Mouse (Mus musculus): ENCODE data around the gene Lrba. TPM values are rescaled to one million over a fixed set of nuclear protein-coding genes. Genes with fewer than 3 reads are reported as not detected.

The Lrba gene
- polyA plus RNA-seq, 1 experiment from 2014 or later = 4.6 TPM

GRCm38 (mm10) chr3:86774566-86775443 lies 550.3 kb downstream of the Lrba start:
- no peak overlapping the region for H3K9ac ChIP-seq
- no peaks in the 10 kb centered on the region for H3K9me3 ChIP-seq
- WGBS = 61% methylated on average over 13 of the region's 14 CpGs
- no peak overlapping the region for H3K27ac ChIP-seq
- no peak for ATAC-seq (ENCODE audit: insufficient read depth, low FRiP score, low read depth)
- H3K27me3 ChIP-seq (replicated peaks) = no peaks in the 10 kb centered on the region
- no peak overlapping the region for H3K4me3 ChIP-seq (replicated peaks)
- no peaks in the 10 kb centered on the region for H3K4me1 ChIP-seq
- H3K4me2 ChIP-seq = no peak overlapping the region
- no peaks in the 10 kb centered on the region for H3K36me3 ChIP-seq

GRCm38 (mm10) chr3:86775444-86775828 lies 551.0 kb downstream of the Lrba start:
- WGBS = 75% methylated on average over 6 of the region's 6 CpGs
- Histone ChIP-seq H3K9me3 (no peaks in the 10 kb centered on the region), H3K9ac (no peak overlapping the region), H3K4me3 (replicated peaks) (no peak overlapping the region), H3K4me1 (no peaks in the 10 kb centered on the region), H3K27ac (no peak overlapping the region), H3K27me3 (replicated peaks) (no peaks in the 10 kb centered on the region), H3K4me2 (no peak overlapping the region), H3K36me3 (no peaks in the 10 kb centered on the region)
- no peak for ATAC-seq (ENCODE audit: insufficient read depth, low FRiP score, low read depth)

GRCm38 (mm10) chr3:86779704-86780103 lies 555.2 kb downstream of the Lrba start:
- Histone ChIP-seq H3K27ac (no peak overlapping the region), H3K4me1 (no peaks in the 10 kb centered on the region), H3K36me3 (no peaks in the 10 kb centered on the region), H3K27me3 (replicated peaks) (no peaks in the 10 kb centered on the region), H3K9me3 (no peaks in the 10 kb centered on the region), H3K4me3 (replicated peaks) (no peak overlapping the region), H3K4me2 (no peak overlapping the region), H3K9ac (no peak overlapping the region)
- WGBS = 65% methylated on average over 4 of the region's 4 CpGs
- ATAC-seq (ENCODE audit: insufficient read depth, low FRiP score, low read depth) = no peak

GRCm38 (mm10) chr3:86784051-86784450 lies 559.6 kb downstream of the Lrba start:
- no peaks in the 10 kb centered on the region for H3K36me3 ChIP-seq
- no peak for ATAC-seq (ENCODE audit: insufficient read depth, low FRiP score, low read depth)
- no peaks in the 10 kb centered on the region for H3K9me3 ChIP-seq
- H3K4me2 ChIP-seq = no peak overlapping the region
- 89% methylated on average over 3 of the region's 3 CpGs for WGBS
- no peak overlapping the region for H3K9ac ChIP-seq
- H3K27me3 ChIP-seq (replicated peaks) = no peaks in the 10 kb centered on the region
- peaks cover 9% of the 10 kb centered on the region for H3K4me1 ChIP-seq
- H3K27ac ChIP-seq = no peak overlapping the region
- H3K4me3 ChIP-seq (replicated peaks) = no peak overlapping the region

- H3K36me3 ChIP-seq = no peaks in the 10 kb centered on the region
- no peak overlapping the region for H3K4me2 ChIP-seq
- H3K4me3 ChIP-seq (replicated peaks) = no peak overlapping the region
- peaks cover 9% of the 10 kb centered on the region for H3K4me1 ChIP-seq
- 57% methylated on average over 11 of the region's 11 CpGs for WGBS
- no peaks in the 10 kb centered on the region for H3K27me3 ChIP-seq (replicated peaks)
- H3K9me3 ChIP-seq = no peaks in the 10 kb centered on the region
- ATAC-seq (ENCODE audit: insufficient read depth, low FRiP score, low read depth) = no peak
- H3K9ac ChIP-seq = no peak overlapping the region
- H3K27ac ChIP-seq = no peak overlapping the region
Observed at GRCm38 (mm10) chr3:86784930-86785329, 560.5 kb downstream of the Lrba start.

GRCm38 (mm10) chr3:86786280-86786679 lies 561.8 kb downstream of the Lrba start:
- no peak overlapping the region for H3K27ac ChIP-seq
- WGBS = 81% methylated on average over 12 of the region's 12 CpGs
- no peak for ATAC-seq (ENCODE audit: insufficient read depth, low FRiP score, low read depth)

GRCm38 (mm10) chr3:86786845-86787351 lies 562.4 kb downstream of the Lrba start:
- H3K27ac ChIP-seq = peak overlapping the region; percentile 67
- peaks cover 9% of the 10 kb centered on the region for H3K4me1 ChIP-seq
- H3K27me3 ChIP-seq (replicated peaks) = no peaks in the 10 kb centered on the region
- H3K4me3 ChIP-seq (replicated peaks) = no peak overlapping the region
- ATAC-seq (ENCODE audit: insufficient read depth, low FRiP score, low read depth) = peak; percentile 28; the same call in 1 of the 2 replicates
- 39% methylated on average over 11 of the region's 11 CpGs for WGBS
- no peak overlapping the region for H3K4me2 ChIP-seq
- no peaks in the 10 kb centered on the region for H3K36me3 ChIP-seq
- no peaks in the 10 kb centered on the region for H3K9me3 ChIP-seq
- no peak overlapping the region for H3K9ac ChIP-seq

More at GRCm38 (mm10) chr3:86786280-86786679, 561.8 kb downstream of the Lrba start:
- Histone ChIP-seq H3K4me1 (peaks cover 9% of the 10 kb centered on the region), H3K4me2 (no peak overlapping the region), H3K9ac (no peak overlapping the region), H3K9me3 (no peaks in the 10 kb centered on the region), H3K4me3 (replicated peaks) (no peak overlapping the region), H3K27me3 (replicated peaks) (no peaks in the 10 kb centered on the region), H3K36me3 (no peaks in the 10 kb centered on the region)

- Histone ChIP-seq H3K4me1 (peaks cover 9% of the 10 kb centered on the region), H3K27me3 (replicated peaks) (no peaks in the 10 kb centered on the region), H3K27ac (peak overlapping the region; percentile 67), H3K36me3 (no peaks in the 10 kb centered on the region), H3K9me3 (no peaks in the 10 kb centered on the region), H3K4me3 (replicated peaks) (no peak overlapping the region), H3K4me2 (no peak overlapping the region), H3K9ac (no peak overlapping the region)
- ATAC-seq (ENCODE audit: insufficient read depth, low FRiP score, low read depth) = no peak
- whole genome bisulfite sequencing = 75% methylated on average over 10 of the region's 10 CpGs
Observed at GRCm38 (mm10) chr3:86787423-86788123, 563.1 kb downstream of the Lrba start.

GRCm38 (mm10) chr3:86788711-86789110 lies 564.2 kb downstream of the Lrba start:
- H3K4me2 ChIP-seq = no peak overlapping the region
- WGBS = 38% methylated on average over 6 of the region's 6 CpGs
- no peak overlapping the region for H3K27ac ChIP-seq
- no peak for ATAC-seq (ENCODE audit: insufficient read depth, low FRiP score, low read depth)
- H3K4me1 ChIP-seq = peaks cover 13% of the 10 kb centered on the region
- H3K9me3 ChIP-seq = no peaks in the 10 kb centered on the region
- H3K36me3 ChIP-seq = no peaks in the 10 kb centered on the region
- H3K9ac ChIP-seq = no peak overlapping the region
- no peak overlapping the region for H3K4me3 ChIP-seq (replicated peaks)
- H3K27me3 ChIP-seq (replicated peaks) = no peaks in the 10 kb centered on the region

GRCm38 (mm10) chr3:86789752-86790151 lies 565.3 kb downstream of the Lrba start:
- no peaks in the 10 kb centered on the region for H3K36me3 ChIP-seq
- ATAC-seq (ENCODE audit: insufficient read depth, low FRiP score, low read depth) = no peak
- H3K27me3 ChIP-seq (replicated peaks) = no peaks in the 10 kb centered on the region
- no peaks in the 10 kb centered on the region for H3K9me3 ChIP-seq
- no peak overlapping the region for H3K4me2 ChIP-seq
- H3K4me1 ChIP-seq = peaks cover 15% of the 10 kb centered on the region
- H3K27ac ChIP-seq = no peak overlapping the region
- no peak overlapping the region for H3K4me3 ChIP-seq (replicated peaks)
- 85% methylated on average over 5 of the region's 5 CpGs for WGBS
- H3K9ac ChIP-seq = no peak overlapping the region

GRCm38 (mm10) chr3:86793264-86793663 lies 568.8 kb downstream of the Lrba start:
- H3K27ac ChIP-seq = 0 out of 2 replicates have a peak overlapping the region, but pooled peaks have one; percentile 13
- H3K9me3 ChIP-seq = no peaks in the 10 kb centered on the region
- no peaks in the 10 kb centered on the region for H3K27me3 ChIP-seq (replicated peaks)
- H3K4me3 ChIP-seq (replicated peaks) = no peak overlapping the region
- 73% methylated on average over 4 of the region's 4 CpGs for WGBS
- 0 out of 2 replicates have a peak, but pooled peaks cover 6% of the 10 kb centered on the region for H3K4me1 ChIP-seq
- H3K4me2 ChIP-seq = no peak overlapping the region
- no peak overlapping the region for H3K9ac ChIP-seq
- no peaks in the 10 kb centered on the region for H3K36me3 ChIP-seq
- ATAC-seq (ENCODE audit: insufficient read depth, low FRiP score, low read depth) = no peak

GRCm38 (mm10) chr3:86793720-86794191 lies 569.3 kb downstream of the Lrba start:
- Histone ChIP-seq H3K36me3 (no peaks in the 10 kb centered on the region), H3K4me1 (0 out of 2 replicates have a peak, but pooled peaks cover 6% of the 10 kb centered on the region), H3K27ac (0 out of 2 replicates have a peak overlapping the region, but pooled peaks have one; percentile 13), H3K27me3 (replicated peaks) (no peaks in the 10 kb centered on the region), H3K4me2 (no peak overlapping the region), H3K9me3 (no peaks in the 10 kb centered on the region), H3K9ac (no peak overlapping the region), H3K4me3 (replicated peaks) (no peak overlapping the region)
- WGBS = 42% methylated on average over 1 of the region's 1 CpGs
- ATAC-seq (ENCODE audit: insufficient read depth, low FRiP score, low read depth) = peak; percentile 37; the same call in 1 of the 2 replicates

All from stomach, embryonic 15.5 days (tissue).